Mouse (Mus musculus) left cerebral cortex, postnatal 14 days (tissue): ENCODE data around the gene Crb3. TPM values are rescaled to one million over a fixed set of nuclear protein-coding genes. Genes with fewer than 3 reads are reported as not detected.
"Not testable (repeated sequence)": the region's sequence is repeated elsewhere in the genome, so short reads cannot be mapped to it uniquely, and the experiment has no call there.

Source experiments
- DNase-seq, 2 experiments: peaks; one replicate each; pipeline ENCODE4 v3.0.0; 2021 to 2022; ENCODE audit warnings: low spot score in 2 of 2, mixed read lengths in 1 of 2
- intact Hi-C: fragments of 180-260 bp; cut with DNase I; formaldehyde crosslinking; loops from one replicate; pipeline ENCODE4 v1.15.1; 2025
- long read RNA-seq, 2 experiments: library from polyadenylated mRNA; stranded (forward); transcript quantifications; one replicate each; pipeline ENCODE4 v2.0.0; 2021
- total RNA-seq, 2 experiments: library from RNA; stranded (reverse); gene quantifications; 2 replicates each; pipeline ENCODE4 v1.2.3; 2021

Crb3 gene
- total RNA-seq: 1 to 10 TPM in 1 of 2 experiments, not detected in 1; 1.6 TPM
- long read RNA-seq, experiment 1: 0 reads
- long read RNA-seq, experiment 2, partial matches to known transcripts: 0 of 1 reads
- long read RNA-seq, experiment 2, other reads (novel, unspliced or antisense): 1 of 1 reads

- intact Hi-C loops: no loop called here
Observed at GRCm38 (mm10) chr17:57058891-57059485, at the start of gene Crb3. Crb3 (plus strand) TSS chr17:57059105.

GRCm38 (mm10) chr17:57010911-57011235 is 48.0 kb upstream of the Crb3 start:
- intact Hi-C loops: loop anchor here (5.0 kb wide), 1 partner anchor 321 kb away; no protein-coding TSS in a partner anchor
- DNase-seq: no peak

More at GRCm38 (mm10) chr17:57058891-57059485, at the start of gene Crb3:
- DNase-seq: peak in 1 of 2 experiments; percentile 30

GRCm38 (mm10) chr17:57011236-57012141 is 47.4 kb upstream of the Crb3 start, which contains the start of the genes Gtf2f1 and Gm17949:
Gtf2f1 (minus strand) TSS chr17:57011288.
Gm17949 (plus strand) TSS chr17:57011469.
- intact Hi-C loops: loop anchor here (5.0 kb wide), 1 partner anchor 321 kb away; no protein-coding TSS in a partner anchor
- peak; percentile 98 for DNase-seq

DNA sequence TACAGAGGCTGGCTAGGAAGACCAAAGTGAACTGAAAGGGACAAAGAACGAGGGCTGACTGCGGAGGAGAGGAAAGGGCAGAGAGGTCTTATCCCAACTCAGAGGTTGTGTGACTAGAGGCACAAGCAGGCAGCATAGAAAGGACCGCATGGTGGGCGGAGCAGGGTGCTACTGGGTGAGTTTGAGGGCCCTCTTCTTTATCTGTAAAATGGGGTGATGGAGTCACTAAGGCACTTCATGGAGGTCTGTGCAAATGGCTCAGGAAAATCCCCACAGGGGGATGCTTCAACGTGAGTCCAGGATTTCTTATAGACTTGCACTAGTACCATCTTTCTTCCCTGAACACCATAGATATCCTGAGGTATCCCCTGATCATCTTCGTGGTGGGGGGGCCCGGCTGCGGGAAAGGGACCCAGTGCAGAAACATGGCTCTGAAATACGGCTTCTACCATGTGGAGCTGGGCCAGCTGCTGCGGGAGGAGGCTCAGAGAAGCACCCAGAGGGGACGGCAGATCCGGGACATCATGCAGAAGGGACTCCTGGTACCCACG is 46.6 kb upstream of the Crb3 start:
- DNase-seq: no peak
- intact Hi-C loops: loop anchor here (5.0 kb wide), 1 partner anchor 320 kb away; no protein-coding TSS in a partner anchor

- no peak for DNase-seq
- intact Hi-C loops: no loop called here
Observed at GRCm38 (mm10) chr17:57019693-57020092, 39.2 kb upstream of the Crb3 start.

DNA sequence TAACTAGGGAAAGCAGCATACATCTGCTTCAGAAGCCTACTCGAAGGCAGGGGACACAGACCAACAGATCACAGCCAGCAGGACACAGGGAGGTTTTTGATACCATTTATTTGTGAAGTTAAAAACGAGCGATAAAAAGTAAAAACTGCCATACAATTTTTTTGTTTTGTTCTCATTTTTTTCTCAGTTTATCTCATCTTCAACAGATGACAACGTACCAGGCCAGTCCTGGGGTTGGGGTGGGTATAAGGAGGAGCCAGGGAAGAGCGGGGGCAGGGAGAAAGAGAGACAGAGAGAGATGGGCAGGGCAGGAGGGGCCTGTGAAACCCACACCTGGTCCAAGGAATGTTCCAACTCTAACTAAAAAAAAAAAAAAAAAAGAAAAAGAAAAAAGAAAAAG is 37.9 kb upstream of the Crb3 start:
- DNase-seq: no peak
- intact Hi-C loops: no loop called here

DNA sequence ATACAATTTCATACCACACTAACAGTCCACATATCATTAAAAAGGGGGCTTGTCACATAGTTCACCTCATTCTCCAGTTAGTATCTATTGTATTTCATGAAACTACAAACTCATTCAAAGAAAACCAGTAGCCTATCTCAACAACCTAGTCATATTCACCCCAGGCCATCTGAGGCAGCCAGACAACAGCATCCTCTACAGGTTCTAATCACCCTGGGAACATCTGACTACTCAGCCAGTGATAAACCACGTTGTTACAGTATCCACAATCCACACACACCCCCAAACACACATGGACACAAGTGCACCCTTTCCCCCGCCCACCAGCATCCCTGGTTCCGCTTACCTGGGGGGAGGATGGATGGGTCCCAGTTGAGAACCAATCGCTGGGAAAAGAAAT is 31.4 kb upstream of the Crb3 start:
- intact Hi-C loops: no loop called here
- no peak for DNase-seq

GRCm38 (mm10) chr17:57029691-57030090 is 29.2 kb upstream of the Crb3 start:
- intact Hi-C loops: no loop called here
- no peak for DNase-seq

DNA sequence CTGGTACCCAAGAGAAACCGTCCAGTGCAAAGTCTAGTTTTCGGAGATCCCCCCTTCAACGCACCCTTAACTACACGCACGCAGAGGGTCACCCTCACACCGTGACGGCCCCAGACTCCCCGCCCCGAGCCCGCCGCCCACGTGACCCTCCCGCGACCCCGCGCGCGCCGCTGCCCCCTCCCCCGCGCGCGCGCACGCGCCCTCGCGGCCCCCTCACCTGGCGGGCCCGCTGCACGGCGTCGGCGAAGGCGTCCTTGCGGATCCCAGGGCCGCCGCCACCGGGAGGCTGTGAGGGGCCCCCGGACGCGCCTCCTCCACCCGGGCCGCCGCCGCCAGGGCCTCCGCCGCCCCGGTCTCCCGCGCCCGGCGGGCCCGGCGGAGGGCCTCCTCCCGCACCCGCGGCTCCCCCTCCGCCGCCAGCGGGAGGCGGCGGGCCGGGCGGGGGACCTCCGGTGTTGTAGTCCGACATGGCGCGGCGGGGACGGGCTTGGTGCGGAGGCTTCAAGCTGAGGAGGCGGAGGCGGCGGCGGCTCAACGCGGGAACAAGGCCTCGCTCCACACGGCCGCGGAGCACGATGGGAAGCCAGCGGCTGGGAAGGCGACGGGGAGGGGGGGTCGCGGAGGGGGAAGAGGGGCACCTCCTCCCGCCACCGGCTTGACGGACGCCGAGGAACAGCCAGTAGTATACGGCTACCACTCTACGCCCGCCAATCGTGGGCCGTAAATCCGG is 27.8 kb upstream of the Crb3 start, which contains the start of gene Khsrp:
Khsrp (minus strand) TSS at position 592 of the 730 bp plus-strand sequence.
- DNase-seq: peak in 1 of 2 experiments; percentile 39
- intact Hi-C loops: no loop called here

DNA sequence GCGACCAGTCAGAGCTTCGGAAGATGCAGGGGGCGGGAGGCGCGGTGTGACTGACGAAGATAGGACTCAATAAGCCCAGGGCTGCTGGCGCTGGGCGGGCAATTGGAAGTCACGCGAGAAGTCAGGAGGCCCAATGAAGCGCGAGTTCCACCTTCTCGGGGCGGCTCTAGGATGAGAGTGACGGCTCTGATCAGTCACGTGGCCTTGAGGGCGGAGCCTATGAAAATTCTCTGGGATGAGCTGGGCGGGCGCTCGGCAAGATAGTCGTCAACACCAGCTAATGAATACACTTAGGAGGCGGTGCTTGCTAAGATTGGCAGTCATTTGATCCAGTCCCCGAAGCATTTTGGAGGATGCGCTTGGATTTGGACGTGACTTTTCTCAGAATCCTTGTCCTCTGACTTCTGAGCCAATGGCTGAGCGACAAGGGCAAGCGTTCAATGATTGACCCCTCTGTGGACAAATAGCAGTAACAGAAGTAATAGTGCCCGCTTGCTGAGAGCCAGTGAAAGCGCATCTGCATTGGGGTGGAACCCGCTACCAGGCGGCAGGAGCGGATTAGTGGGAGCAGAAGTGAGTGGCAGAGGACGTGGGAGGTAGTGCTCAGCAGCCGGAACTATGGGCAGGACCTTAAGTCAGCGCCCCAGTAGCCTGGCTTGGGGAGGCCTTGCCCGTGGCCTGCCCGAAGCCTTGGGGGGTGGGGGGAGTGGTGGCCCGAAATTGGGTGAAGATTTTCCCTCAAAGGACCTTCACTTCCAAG is 27.1 kb upstream of the Crb3 start:
- DNase-seq: peak; percentile 99 to 100
- intact Hi-C loops: no loop called here

- intact Hi-C loops: no loop called here
- no peak for DNase-seq
Observed at GRCm38 (mm10) chr17:57032854-57033253, 26.1 kb upstream of the Crb3 start.

- intact Hi-C loops: no loop called here
- DNase-seq: no peak
Observed at GRCm38 (mm10) chr17:57038978-57039377, 19.9 kb upstream of the Crb3 start.

DNA sequence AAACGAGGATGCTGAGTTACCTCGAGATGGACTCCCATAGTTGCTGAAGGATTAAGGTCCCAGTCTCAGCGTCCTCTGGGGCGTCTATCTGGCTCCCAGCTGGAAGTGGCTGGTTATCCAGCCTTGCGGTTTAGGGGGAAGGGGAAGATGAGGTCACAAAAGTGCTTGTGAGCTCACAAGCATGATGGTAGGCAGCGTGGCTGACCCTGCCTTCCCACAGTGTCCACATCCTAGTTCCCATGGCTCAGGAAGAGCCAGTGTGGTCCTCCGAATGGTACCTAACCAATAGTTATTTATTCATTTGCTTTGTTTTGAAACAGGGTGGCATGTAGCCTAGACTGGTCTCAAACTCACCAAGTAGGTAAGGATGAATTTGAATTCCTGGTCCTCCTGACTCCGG is 17.4 kb upstream of the Crb3 start, which contains the start of gene Slc25a41:
Slc25a41 (minus strand) TSS at position 101 of the 400 bp plus-strand sequence.
- intact Hi-C loops: no loop called here
- DNase-seq: no peak

DNA sequence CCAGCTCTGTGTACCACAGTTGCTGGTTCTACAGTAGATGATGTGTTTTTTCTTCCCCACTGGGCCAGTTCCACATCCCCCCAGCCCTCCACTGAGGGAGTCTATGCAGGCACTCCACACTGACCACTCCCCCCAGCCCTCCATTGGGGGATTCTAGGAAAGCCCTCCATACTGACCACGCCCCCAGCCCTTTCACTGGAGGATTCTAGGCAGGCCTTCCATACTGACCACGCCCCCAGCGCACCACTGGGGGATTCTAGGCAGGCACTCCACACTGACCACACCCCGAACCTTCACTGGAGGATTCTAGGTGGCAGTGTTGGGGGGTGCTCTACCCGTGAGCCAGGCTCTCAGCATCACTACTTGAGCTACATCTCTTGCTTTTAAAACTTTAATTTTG is 11.5 kb upstream of the Crb3 start:
- DNase-seq: no peak
- intact Hi-C loops: no loop called here

- peak in 1 of 2 experiments; percentile 49 for DNase-seq
- intact Hi-C loops: no loop called here
Observed at GRCm38 (mm10) chr17:57048816-57049215, 10.1 kb upstream of the Crb3 start.

- intact Hi-C loops, DNase-seq: not testable (repeated sequence)
Observed at GRCm38 (mm10) chr17:57051679-57052078, 7.2 kb upstream of the Crb3 start.

DNA sequence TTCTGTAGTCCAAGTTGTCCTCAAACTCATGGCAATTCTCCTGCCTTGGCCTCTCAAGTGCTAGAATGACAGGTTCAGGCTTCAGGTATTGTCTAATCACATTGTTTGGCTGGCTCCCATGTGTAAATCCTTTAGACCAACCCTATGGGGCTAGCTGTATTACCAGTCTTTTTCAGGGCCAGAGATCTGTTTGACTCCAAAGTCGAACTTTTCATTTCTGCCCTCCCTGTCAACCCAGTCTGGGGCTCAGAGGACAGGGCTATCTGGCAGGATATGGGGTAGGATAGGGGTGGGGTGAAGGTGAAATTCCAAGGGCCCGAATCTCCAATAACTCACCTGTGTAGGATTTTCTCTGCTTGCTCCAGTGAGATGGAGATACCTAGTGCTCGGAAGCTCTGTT is 2.7 kb upstream of the Crb3 start:
- no peak for DNase-seq
- intact Hi-C loops: no loop called here

DNA sequence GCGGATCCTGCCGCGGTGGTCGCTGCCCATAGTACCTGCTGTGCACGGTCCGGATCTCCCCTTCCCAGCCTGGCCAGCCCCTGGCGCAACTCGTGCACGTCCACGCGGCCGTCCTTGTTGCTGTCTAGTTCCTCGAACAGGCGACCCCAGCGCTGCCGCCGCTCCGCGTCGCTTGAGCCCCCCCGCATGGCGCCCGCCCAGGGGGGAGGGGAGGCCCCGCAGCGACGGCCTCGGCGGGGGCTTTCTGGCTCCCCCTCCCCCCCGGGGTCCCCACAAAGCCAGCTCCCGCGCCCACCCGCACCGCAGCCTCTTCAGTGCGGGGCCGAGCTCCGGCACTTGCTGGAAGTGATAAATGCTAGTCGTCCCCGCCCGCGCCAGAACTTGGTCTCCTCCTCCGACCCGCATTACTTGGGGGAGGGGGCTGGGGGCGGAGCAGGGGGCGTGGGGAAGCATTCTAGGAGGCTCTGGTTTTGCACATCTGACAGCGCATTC is 627 bp downstream of the Crb3 start, which contains the start of gene Slc25a23:
Slc25a23 (minus strand) TSS at position 378 of the 492 bp plus-strand sequence.
- intact Hi-C loops: no loop called here
- DNase-seq: peak; percentile 75 to 83
